Mouse (Mus musculus) T-helper 17 cell (primary cell): Measurements from ENCODE around the gene Yes1.

Experiments
- in situ Hi-C, 2 experiments: fragments of 300-600 bp; cut with MboI, MseI; formaldehyde crosslinking; loops; 1 replicate in 1 of 2; 2 replicates in 1 of 2; pipeline ENCODE4 v1.15.1; 2025; ENCODE audit warnings: high pct_unique_total_duplicates in 2 of 2

The Yes1 gene

GRCm38 (mm10) chr5:32706226-32706780 is 95.3 kb downstream of the Yes1 start:
- in situ Hi-C loops = no loop called here

- in situ Hi-C loops = no loop called here
Measured at GRCm38 (mm10) chr5:32711485-32711884, 100.5 kb downstream of the Yes1 start.

GRCm38 (mm10) chr5:32712221-32713041 is 101.5 kb downstream of the Yes1 start:
- in situ Hi-C loops = no loop called here

GRCm38 (mm10) chr5:32713042-32713702 is 102.2 kb downstream of the Yes1 start:
- in situ Hi-C loops = no loop called here

- in situ Hi-C loops = no loop called here
Measured at GRCm38 (mm10) chr5:32713703-32714467, 102.9 kb downstream of the Yes1 start.

GRCm38 (mm10) chr5:32717726-32718125 is 106.8 kb downstream of the Yes1 start:
- in situ Hi-C loops = no loop called here

GRCm38 (mm10) chr5:32718916-32719315 is 107.9 kb downstream of the Yes1 start:
- in situ Hi-C loops = no loop called here

GRCm38 (mm10) chr5:32720416-32720815 is 109.4 kb downstream of the Yes1 start:
- in situ Hi-C loops = loop anchor here in 1 of 2 experiments (10.0 kb wide), 1 partner anchor 494 kb away; the partner anchor contains the start of gene Spon2

- in situ Hi-C loops = loop anchor here in 1 of 2 experiments (10.0 kb wide), 1 partner anchor 493 kb away; the partner anchor contains the start of gene Spon2
Measured at GRCm38 (mm10) chr5:32721316-32721715, 110.3 kb downstream of the Yes1 start.

GRCm38 (mm10) chr5:32722263-32722662 is 111.3 kb downstream of the Yes1 start:
- in situ Hi-C loops = loop anchor here in 1 of 2 experiments (10.0 kb wide), 1 partner anchor 493 kb away; the partner anchor contains the start of gene Spon2

GRCm38 (mm10) chr5:32722711-32723110 is 111.7 kb downstream of the Yes1 start:
- in situ Hi-C loops = loop anchor here in 1 of 2 experiments (10.0 kb wide), 1 partner anchor 492 kb away; the partner anchor contains the start of gene Spon2

- in situ Hi-C loops = loop anchor here in 1 of 2 experiments (10.0 kb wide), 1 partner anchor 491 kb away; the partner anchor contains the start of gene Spon2
Measured at GRCm38 (mm10) chr5:32723981-32724380, 113.0 kb downstream of the Yes1 start.

- in situ Hi-C loops = loop anchor here in 1 of 2 experiments (10.0 kb wide), 1 partner anchor 489 kb away; the partner anchor contains the start of gene Spon2
Measured at GRCm38 (mm10) chr5:32725397-32725796, 114.4 kb downstream of the Yes1 start.

- in situ Hi-C loops = loop anchor here in 1 of 2 experiments (10.0 kb wide), 1 partner anchor 487 kb away; the partner anchor contains the start of gene Spon2
Measured at GRCm38 (mm10) chr5:32728300-32728699, 117.3 kb downstream of the Yes1 start.

GRCm38 (mm10) chr5:32728851-32729250 is 117.9 kb downstream of the Yes1 start:
- in situ Hi-C loops = loop anchor here in 1 of 2 experiments (10.0 kb wide), 1 partner anchor 486 kb away; the partner anchor contains the start of gene Spon2

GRCm38 (mm10) chr5:32733892-32734291 is 122.9 kb downstream of the Yes1 start:
- in situ Hi-C loops = loop anchor here in 1 of 2 experiments (5.0 kb wide), 1 partner anchor 1647 kb away; no protein-coding TSS in a partner anchor

- in situ Hi-C loops = no loop called here
Measured at GRCm38 (mm10) chr5:32735779-32736178, 124.8 kb downstream of the Yes1 start.
